Mouse (Mus musculus): Measurements from ENCODE around the gene Dxo. TPM values are rescaled to one million over a fixed set of nuclear protein-coding genes. Genes with fewer than 3 reads are reported as not detected.

Dxo gene
- polyA plus RNA-seq, 1 experiment from 2014 or later, result 27.6 TPM

DNA sequence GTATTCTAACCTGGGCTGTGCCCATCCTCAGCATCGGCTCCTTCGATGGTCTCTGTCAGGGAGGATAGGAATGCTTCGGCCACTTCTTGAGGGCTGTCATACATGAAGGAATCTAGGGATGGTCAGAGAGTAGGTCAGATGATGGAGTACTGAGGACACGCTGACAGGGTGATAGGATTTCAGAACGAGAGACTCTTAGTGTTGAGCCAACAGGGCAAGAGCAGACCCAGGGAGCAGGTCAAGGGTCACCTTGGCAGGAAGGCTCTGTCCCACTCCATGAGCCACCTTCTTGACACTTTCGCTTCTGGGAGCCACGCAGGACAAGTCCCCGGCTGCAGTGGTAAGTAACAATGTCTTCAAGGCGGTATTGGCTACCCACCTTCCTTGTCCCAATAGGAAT lies 23.7 kb downstream of the Dxo start:
- Histone ChIP-seq H3K27me3 (ENCODE audit: control insufficient read depth, insufficient read depth, low read depth, low read length) (no peaks in the 10 kb centered on the region), H3K9me3 (replicated peaks; ENCODE audit: control insufficient read depth, low read length) (no peaks in the 10 kb centered on the region), H3K4me3 (ENCODE audit: low read depth, low read length) (peak overlapping the region; percentile 54; the same call in 1 of the 2 replicates), H3K4me2 (ENCODE audit: low read depth, low read length) (peak overlapping the region; percentile 43), H3K36me3 (ENCODE audit: control insufficient read depth, insufficient read depth) (peaks cover 15% of the 10 kb centered on the region), H3K9ac (ENCODE audit: low read depth, low read length) (no peak overlapping the region), H3K27ac (ENCODE audit: low read length) (no peak overlapping the region), H3K4me1 (ENCODE audit: control insufficient read depth, low read depth, low read length) (peaks cover 4% of the 10 kb centered on the region; the same call in 1 of the 2 replicates)
- WGBS (ENCODE audit: insufficient replicate concordance), result 67% methylated on average over 9 of the region's 9 CpGs
- no peak for ATAC-seq (ENCODE audit: low read depth)

DNA sequence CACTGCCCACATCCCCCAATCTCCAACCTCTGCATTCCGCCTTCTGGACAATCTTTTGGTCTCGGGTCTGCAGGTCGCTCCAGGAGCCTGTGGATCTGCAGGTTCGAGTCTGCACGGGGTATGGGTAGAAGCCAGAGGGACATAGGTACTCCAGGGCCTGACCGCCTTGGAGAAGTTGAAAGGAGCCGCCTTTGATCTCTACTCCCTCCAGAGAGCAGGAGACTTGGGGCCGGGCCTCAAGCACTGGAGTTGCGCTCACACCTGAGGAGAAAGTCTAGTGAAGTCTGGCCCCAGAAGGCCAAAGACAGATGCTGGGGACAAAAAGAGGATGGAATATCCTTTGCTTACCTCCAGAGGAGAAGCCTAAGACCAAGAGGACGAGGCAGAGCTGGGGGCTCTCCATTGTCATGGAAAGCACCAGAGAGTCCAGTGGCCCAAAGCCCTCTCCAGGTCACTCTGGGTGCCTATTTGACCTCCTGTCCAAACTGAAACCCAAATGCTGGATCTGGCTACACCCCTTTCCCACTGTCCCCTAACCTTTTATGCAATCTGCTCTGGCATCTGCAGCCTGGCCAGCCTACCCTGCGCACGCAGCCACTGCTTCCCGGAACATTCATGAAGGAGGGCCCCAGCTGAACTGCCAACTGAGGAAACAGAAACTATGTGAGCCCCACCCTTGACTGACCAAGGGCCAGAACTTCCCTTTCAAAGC lies 25.0 kb downstream of the Dxo start:
- Histone ChIP-seq H3K27ac (ENCODE audit: low read length) (peak overlapping the region; percentile 77), H3K4me3 (ENCODE audit: low read depth, low read length) (peak overlapping the region; percentile 54), H3K9me3 (replicated peaks; ENCODE audit: control insufficient read depth, low read length) (no peaks in the 10 kb centered on the region), H3K4me1 (ENCODE audit: control insufficient read depth, low read depth, low read length) (peaks cover 4% of the 10 kb centered on the region; the same call in 1 of the 2 replicates), H3K36me3 (ENCODE audit: control insufficient read depth, insufficient read depth) (peaks cover 2% of the 10 kb centered on the region; the same call in 1 of the 2 replicates), H3K27me3 (ENCODE audit: control insufficient read depth, insufficient read depth, low read depth, low read length) (no peaks in the 10 kb centered on the region), H3K4me2 (ENCODE audit: low read depth, low read length) (peak overlapping the region; percentile 43), H3K9ac (ENCODE audit: low read depth, low read length) (peak overlapping the region; percentile 33)
- WGBS (ENCODE audit: insufficient replicate concordance), result 47% methylated on average over 13 of the region's 13 CpGs
- peak; percentile 83 for ATAC-seq (ENCODE audit: low read depth)

DNA sequence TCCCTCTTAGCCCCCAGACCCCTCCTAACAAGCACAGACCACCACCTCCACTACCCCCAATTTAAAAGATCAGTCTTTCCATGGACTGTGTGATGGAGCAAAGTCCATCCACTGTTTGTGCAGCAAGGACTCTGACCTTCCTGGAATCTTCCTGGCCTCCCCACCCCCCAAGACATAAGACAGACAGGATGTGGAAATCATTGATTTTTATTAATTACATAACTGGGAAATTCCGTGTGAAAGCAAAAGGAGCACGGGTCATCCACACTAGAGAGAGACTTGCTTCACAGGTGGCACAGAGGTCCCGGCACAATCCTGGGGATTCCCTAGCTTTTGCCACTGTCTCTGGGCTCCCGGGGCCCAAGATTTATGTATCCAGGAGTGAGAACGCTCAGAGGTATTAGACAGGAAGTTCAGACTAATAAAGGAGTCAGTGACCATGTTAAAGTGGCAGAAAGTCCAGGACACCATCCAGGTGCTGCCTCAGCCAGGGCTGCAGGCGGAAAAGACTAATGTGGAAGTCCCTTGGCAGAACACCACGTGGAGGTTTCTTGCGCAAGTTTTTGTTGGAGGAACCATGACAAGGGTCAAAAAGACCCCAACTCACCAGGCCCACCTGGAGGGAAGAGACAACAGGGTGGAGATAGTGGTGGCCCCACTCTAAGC lies 25.7 kb downstream of the Dxo start, which contains the start of gene Cfb:
Gene Cfb (minus strand): TSS at position 103 of the 666 bp plus-strand sequence.
- 36% methylated on average over 8 of the region's 8 CpGs for WGBS (ENCODE audit: insufficient replicate concordance)
- H3K36me3 ChIP-seq (ENCODE audit: control insufficient read depth, insufficient read depth), result no peaks in the 10 kb centered on the region
- peaks cover 4% of the 10 kb centered on the region; the same call in 1 of the 2 replicates for H3K4me1 ChIP-seq (ENCODE audit: control insufficient read depth, low read depth, low read length)
- H3K4me3 ChIP-seq (ENCODE audit: low read depth, low read length), result peak within 1 kb of the TSS; percentile 54
- peak within 1 kb of the TSS; percentile 43 for H3K4me2 ChIP-seq (ENCODE audit: low read depth, low read length)
- peak within 1 kb of the TSS; percentile 33 for H3K9ac ChIP-seq (ENCODE audit: low read depth, low read length)
- H3K27ac ChIP-seq (ENCODE audit: low read length), result peak within 1 kb of the TSS; percentile 77
- peak; percentile 73 for ATAC-seq (ENCODE audit: low read depth)
- H3K9me3 ChIP-seq (replicated peaks; ENCODE audit: control insufficient read depth, low read length), result no peaks in the 10 kb centered on the region
- no peaks in the 10 kb centered on the region for H3K27me3 ChIP-seq (ENCODE audit: control insufficient read depth, insufficient read depth, low read depth, low read length)

DNA sequence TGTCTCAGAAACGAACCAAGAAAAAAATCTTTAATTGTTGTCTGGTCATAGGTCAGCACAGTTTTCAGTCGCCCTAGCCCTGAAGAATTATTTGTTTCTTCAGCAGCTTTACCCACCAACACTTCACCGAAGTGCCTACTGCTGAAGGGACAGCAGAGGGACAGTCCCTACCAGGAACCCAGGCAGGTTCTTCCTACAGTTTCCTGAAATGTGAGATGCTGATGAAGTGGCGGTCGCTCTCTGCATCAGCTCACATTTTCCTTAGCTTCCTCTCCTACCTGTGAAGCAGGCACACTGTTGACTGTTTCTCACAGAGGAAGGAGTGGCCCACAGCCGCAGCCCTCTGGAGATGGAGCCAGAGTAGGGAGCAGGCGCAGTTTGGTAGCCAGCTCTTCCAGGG lies 29.2 kb downstream of the Dxo start:
- H3K36me3 ChIP-seq (ENCODE audit: control insufficient read depth, insufficient read depth), result no peaks in the 10 kb centered on the region
- ATAC-seq (ENCODE audit: low read depth), result no peak
- no peak overlapping the region for H3K4me3 ChIP-seq (ENCODE audit: low read depth, low read length)
- H3K9me3 ChIP-seq (replicated peaks; ENCODE audit: control insufficient read depth, low read length), result no peaks in the 10 kb centered on the region
- no peaks in the 10 kb centered on the region for H3K27me3 ChIP-seq (ENCODE audit: control insufficient read depth, insufficient read depth, low read depth, low read length)
- H3K4me1 ChIP-seq (ENCODE audit: control insufficient read depth, low read depth, low read length), result no peaks in the 10 kb centered on the region; the same call in 1 of the 2 replicates
- H3K27ac ChIP-seq (ENCODE audit: low read length), result no peak overlapping the region
- no peak overlapping the region for H3K4me2 ChIP-seq (ENCODE audit: low read depth, low read length)
- no peak overlapping the region for H3K9ac ChIP-seq (ENCODE audit: low read depth, low read length)
- WGBS (ENCODE audit: insufficient replicate concordance), result 52% methylated on average over 7 of the region's 7 CpGs

DNA sequence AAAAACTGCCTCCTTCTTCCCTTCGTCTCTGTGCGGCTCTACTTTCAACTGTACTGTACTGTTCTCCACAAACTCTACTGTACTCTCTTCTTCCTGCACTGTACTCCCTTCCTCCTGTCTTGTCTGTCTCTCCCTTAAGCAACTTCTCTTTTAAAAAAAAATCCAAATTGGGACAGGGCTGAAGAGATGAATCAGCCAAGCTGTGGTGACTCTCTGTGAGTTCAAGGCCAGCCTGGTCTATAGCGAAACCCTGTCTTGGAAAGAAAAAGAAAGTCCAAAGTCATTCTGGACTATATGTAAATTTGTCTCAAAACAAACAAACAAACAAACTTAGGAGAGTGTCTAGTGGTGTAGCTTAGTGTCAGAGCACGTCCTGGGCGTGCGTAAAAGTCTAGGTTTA lies 37.5 kb downstream of the Dxo start:
- Histone ChIP-seq H3K36me3 (ENCODE audit: control insufficient read depth, insufficient read depth) (no peaks in the 10 kb centered on the region), H3K27ac (ENCODE audit: low read length) (no peak overlapping the region), H3K4me1 (ENCODE audit: control insufficient read depth, low read depth, low read length) (no peaks in the 10 kb centered on the region), H3K9ac (ENCODE audit: low read depth, low read length) (no peak overlapping the region), H3K4me3 (ENCODE audit: low read depth, low read length) (no peak overlapping the region), H3K27me3 (ENCODE audit: control insufficient read depth, insufficient read depth, low read depth, low read length) (no peaks in the 10 kb centered on the region), H3K9me3 (replicated peaks; ENCODE audit: control insufficient read depth, low read length) (no peaks in the 10 kb centered on the region), H3K4me2 (ENCODE audit: low read depth, low read length) (no peak overlapping the region)
- 72% methylated on average over 6 of the region's 6 CpGs for WGBS (ENCODE audit: insufficient replicate concordance)
- no peak for ATAC-seq (ENCODE audit: low read depth)

DNA sequence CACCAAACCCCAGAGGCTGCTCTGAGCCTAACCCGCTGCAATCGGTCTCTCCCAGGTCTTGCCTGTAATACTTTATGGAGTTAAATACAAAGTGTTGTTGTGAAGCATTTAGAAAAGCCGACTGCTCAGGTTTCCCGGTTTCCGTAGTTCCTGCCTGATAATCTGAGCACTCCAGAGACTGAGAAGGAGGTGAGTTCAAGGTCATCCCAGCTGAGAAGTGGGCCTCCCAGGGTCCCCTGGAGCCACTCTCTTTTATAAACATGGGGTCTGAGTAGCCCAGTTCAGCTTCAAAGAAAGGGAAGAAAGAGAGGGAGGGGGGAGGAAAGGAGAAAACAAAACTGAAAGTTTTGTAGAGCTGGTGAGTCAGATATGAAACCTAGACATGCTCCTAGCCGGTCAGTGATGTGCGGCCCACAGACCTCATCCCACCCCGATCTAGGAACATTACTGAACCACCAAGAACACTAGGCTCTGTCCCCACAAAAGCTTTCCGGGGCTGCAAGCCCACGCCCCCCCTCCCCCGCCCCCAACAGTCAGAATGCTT lies 42.6 kb downstream of the Dxo start, which contains the start of gene Zbtb12:
Gene Zbtb12 (plus strand): TSS at position 148 of the 544 bp plus-strand sequence.
- no peak for ATAC-seq (ENCODE audit: low read depth)
- 58% methylated on average over 11 of the region's 11 CpGs for WGBS (ENCODE audit: insufficient replicate concordance)
- Histone ChIP-seq H3K9ac (ENCODE audit: low read depth, low read length) (no peak within 1 kb of the TSS), H3K4me3 (ENCODE audit: low read depth, low read length) (no peak within 1 kb of the TSS), H3K27me3 (ENCODE audit: control insufficient read depth, insufficient read depth, low read depth, low read length) (no peaks in the 10 kb centered on the region), H3K4me1 (ENCODE audit: control insufficient read depth, low read depth, low read length) (no peaks in the 10 kb centered on the region; the same call in none of the 2 replicates), H3K9me3 (replicated peaks; ENCODE audit: control insufficient read depth, low read length) (no peaks in the 10 kb centered on the region), H3K4me2 (ENCODE audit: low read depth, low read length) (no peak within 1 kb of the TSS), H3K27ac (ENCODE audit: low read length) (no peak within 1 kb of the TSS), H3K36me3 (ENCODE audit: control insufficient read depth, insufficient read depth) (no peaks in the 10 kb centered on the region)

DNA sequence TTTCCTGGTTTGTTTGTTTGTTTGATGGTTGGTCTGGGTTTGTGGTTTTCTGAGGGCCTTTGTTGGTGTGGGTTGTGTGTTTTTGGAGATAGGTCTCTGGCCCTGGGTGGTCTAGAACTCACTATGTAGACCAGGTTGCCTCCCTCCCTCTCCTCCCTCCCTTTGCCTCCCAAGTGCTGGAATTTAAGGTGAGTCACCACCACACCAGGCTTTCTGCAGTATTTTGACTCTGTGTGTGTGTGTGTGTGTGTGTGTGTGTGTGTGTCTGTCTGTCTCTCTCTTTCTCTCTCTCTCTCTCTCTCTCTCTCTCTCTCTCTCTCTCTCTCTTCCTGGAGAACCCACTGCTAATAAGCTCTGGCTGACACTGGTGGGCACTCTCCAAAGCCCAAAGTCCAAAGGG lies 44.3 kb downstream of the Dxo start:
- peak overlapping the region; percentile 46 for H3K4me3 ChIP-seq (ENCODE audit: low read depth, low read length)
- ATAC-seq (ENCODE audit: low read depth), result no peak

DNA sequence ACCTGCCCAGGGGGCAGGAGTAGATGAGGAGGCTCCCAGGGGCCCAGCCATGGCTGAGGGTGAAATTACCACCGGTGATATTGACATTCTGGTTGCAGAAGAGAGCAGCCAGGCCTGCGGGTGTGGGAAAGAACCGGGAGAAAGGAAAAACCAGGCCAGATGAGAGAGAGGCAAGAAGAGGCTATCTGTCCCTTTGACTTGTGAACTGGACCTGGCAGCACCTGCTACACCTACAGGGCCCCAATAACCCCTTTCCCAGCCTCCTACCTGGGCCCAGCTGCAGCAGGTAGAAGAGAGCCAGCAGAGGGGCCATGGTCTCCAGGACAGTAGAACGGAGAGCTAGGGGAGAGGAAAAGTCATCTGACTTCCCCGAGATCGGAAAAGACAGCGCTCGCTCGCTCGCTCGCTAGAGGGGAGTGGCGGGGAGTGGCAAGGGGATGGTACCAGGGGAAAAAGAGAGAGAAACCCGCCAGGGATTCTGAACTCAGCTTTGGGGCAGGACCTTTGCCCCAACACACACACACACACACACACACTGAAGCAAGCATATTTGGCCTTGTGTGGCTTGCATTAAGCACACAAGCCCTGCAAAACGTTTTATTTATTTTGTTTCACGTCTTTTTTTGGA lies 45.0 kb downstream of the Dxo start, which contains the start of gene Gm20547:
Gene Gm20547 (minus strand): TSS at position 360 of the 628 bp plus-strand sequence.
- Histone ChIP-seq H3K27ac (ENCODE audit: low read length) (peak within 1 kb of the TSS; percentile 75), H3K36me3 (ENCODE audit: control insufficient read depth, insufficient read depth) (no peaks in the 10 kb centered on the region), H3K4me2 (ENCODE audit: low read depth, low read length) (peak within 1 kb of the TSS; percentile 51), H3K4me3 (ENCODE audit: low read depth, low read length) (peak within 1 kb of the TSS; percentile 46), H3K27me3 (ENCODE audit: control insufficient read depth, insufficient read depth, low read depth, low read length) (no peaks in the 10 kb centered on the region), H3K9ac (ENCODE audit: low read depth, low read length) (peak within 1 kb of the TSS; percentile 12; the same call in 1 of the 2 replicates), H3K4me1 (ENCODE audit: control insufficient read depth, low read depth, low read length) (peaks cover 2% of the 10 kb centered on the region), H3K9me3 (replicated peaks; ENCODE audit: control insufficient read depth, low read length) (no peaks in the 10 kb centered on the region)
- ATAC-seq (ENCODE audit: low read depth), result peak; percentile 72
- WGBS (ENCODE audit: insufficient replicate concordance), result 23% methylated on average over 15 of the region's 15 CpGs

More for the DNA sequence above, 44.3 kb downstream of the Dxo start:
- H3K27ac ChIP-seq (ENCODE audit: low read length), result no peak overlapping the region
- H3K4me1 ChIP-seq (ENCODE audit: control insufficient read depth, low read depth, low read length), result peaks cover 2% of the 10 kb centered on the region
- H3K9me3 ChIP-seq (replicated peaks; ENCODE audit: control insufficient read depth, low read length), result no peaks in the 10 kb centered on the region
- no peaks in the 10 kb centered on the region for H3K27me3 ChIP-seq (ENCODE audit: control insufficient read depth, insufficient read depth, low read depth, low read length)
- no peaks in the 10 kb centered on the region for H3K36me3 ChIP-seq (ENCODE audit: control insufficient read depth, insufficient read depth)
- H3K4me2 ChIP-seq (ENCODE audit: low read depth, low read length), result peak overlapping the region; percentile 51
- H3K9ac ChIP-seq (ENCODE audit: low read depth, low read length), result no peak overlapping the region
